Mouse (Mus musculus) E14TG2a.4 (cell line): ENCODE measurements around the gene Nts.
A peak's percentile ranks its signal among the peaks of the same experiment; 100 is the strongest.
"Not testable (repeated sequence)": the region's sequence is repeated elsewhere in the genome, so short reads cannot be mapped to it uniquely, and the experiment has no call there.

ENCODE experiments used
- H3K27me3 ChIP-seq: 2 replicates; pipeline ENCODE4 v1.6.1; 2014; ENCODE audit warnings: low read length, control low read depth; ENCODE audit not compliant: insufficient read depth
- H3K36me3 ChIP-seq: 2 replicates; pipeline ENCODE4 v1.6.1; 2014; ENCODE audit warnings: low read length, control low read depth; ENCODE audit not compliant: insufficient read depth
- H3K4me1 ChIP-seq: replicated peaks from 2 replicates; pipeline ENCODE4 v1.6.1; 2014; ENCODE audit warnings: low read depth, low read length, control low read depth
- H3K4me3 ChIP-seq: replicated peaks from 2 replicates; pipeline ENCODE4 v1.5.1; 2014; ENCODE audit warnings: mild to moderate bottlenecking, low read length
- H3K9me3 ChIP-seq: 2 replicates; pipeline ENCODE4 v1.6.1; 2014; ENCODE audit warnings: low read length, control low read depth
- CTCF ChIP-seq: conservative IDR thresholded peaks from 2 replicates; pipeline ENCODE4 v1.5.1; 2014; ENCODE audit warnings: low read length
- NANOG ChIP-seq: IDR thresholded peaks from 2 replicates; pipeline ENCODE4 v1.6.1; 2014; ENCODE audit warnings: borderline replicate concordance, low read length, mixed read lengths
- POU5F1 ChIP-seq: IDR thresholded peaks from 2 replicates; pipeline ENCODE4 v1.6.1; 2014; ENCODE audit warnings: low read length, borderline replicate concordance

Gene Nts

DNA sequence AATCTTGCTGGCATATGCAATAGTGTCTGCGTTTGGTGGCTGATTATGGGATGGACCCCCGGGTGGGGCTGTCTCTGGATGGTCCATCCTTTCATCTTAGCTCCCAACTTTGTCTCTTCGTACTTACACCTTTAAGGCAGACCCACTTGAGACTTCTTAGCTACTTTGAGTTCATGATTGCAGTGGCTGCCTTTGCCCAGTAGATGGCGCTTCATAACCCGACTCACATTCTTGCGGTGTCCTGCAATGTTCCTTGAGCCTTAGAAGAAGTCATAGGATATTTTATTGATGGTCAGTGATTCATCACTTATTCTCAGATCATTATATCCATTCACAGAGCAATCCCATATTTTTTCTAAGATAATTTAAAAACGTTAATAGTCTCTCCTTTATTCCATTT is 38.5 kb downstream of the Nts start:
- Histone ChIP-seq H3K9me3 (no peaks in the 10 kb centered on the region), H3K4me1 (no peaks in the 10 kb centered on the region), H3K27me3 (no peaks in the 10 kb centered on the region), H3K36me3 (no peaks in the 10 kb centered on the region), H3K4me3 (no peak overlapping the region)
- TF ChIP-seq NANOG = no peak
- TF ChIP-seq CTCF = peak; percentile 80

GRCm38 (mm10) chr10:102449449-102449848 is 40.8 kb downstream of the Nts start:
- Histone ChIP-seq H3K27me3 (no peaks in the 10 kb centered on the region), H3K4me3 (no peak overlapping the region), H3K36me3 (no peaks in the 10 kb centered on the region), H3K4me1 (no peaks in the 10 kb centered on the region), H3K9me3 (no peaks in the 10 kb centered on the region)
- TF ChIP-seq NANOG (no peak), CTCF (peak; percentile 69)

DNA sequence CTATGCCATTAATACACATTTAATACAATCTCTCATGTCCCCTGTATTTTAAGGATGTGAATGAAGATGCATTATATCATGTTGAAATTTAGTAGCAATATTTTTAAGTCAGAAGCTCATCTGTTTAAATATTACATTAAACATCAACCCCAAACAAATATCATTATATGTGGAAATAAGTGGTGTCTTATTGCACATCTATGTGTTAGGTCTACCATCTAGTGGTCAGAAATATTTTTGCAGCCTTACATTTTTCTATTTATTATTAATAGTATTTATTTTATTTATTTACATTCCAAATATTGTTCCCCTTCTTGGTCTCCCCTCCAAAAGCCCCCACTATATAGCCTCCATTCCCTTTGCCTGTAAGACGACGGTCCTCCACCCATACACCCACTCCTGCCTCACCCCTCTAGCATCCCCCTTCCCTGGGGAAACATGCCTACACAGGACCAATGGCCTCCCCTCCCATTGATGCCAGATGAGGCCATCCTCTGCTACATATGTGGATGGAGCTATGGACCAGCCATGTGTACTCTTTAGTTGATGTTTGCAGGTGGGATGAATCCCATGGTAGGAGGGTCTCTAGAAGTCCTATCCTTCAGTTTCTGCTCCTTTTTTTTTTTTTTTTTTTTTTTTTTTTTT is 45.3 kb downstream of the Nts start:
- Histone ChIP-seq H3K4me3 (no peak overlapping the region), H3K4me1 (no peaks in the 10 kb centered on the region), H3K9me3 (no peaks in the 10 kb centered on the region), H3K36me3 (no peaks in the 10 kb centered on the region), H3K27me3 (no peaks in the 10 kb centered on the region)
- peak; percentile 44 for TF ChIP-seq CTCF
- TF ChIP-seq POU5F1 = no peak

- H3K36me3 ChIP-seq, H3K9me3 ChIP-seq, H3K4me3 ChIP-seq, H3K4me1 ChIP-seq, H3K27me3 ChIP-seq: not testable (repeated sequence)
- TF ChIP-seq CTCF = peak; percentile 9
These were observed 54.8 kb downstream of the Nts start for GRCm38 (mm10) chr10:102435467-102435866.

DNA sequence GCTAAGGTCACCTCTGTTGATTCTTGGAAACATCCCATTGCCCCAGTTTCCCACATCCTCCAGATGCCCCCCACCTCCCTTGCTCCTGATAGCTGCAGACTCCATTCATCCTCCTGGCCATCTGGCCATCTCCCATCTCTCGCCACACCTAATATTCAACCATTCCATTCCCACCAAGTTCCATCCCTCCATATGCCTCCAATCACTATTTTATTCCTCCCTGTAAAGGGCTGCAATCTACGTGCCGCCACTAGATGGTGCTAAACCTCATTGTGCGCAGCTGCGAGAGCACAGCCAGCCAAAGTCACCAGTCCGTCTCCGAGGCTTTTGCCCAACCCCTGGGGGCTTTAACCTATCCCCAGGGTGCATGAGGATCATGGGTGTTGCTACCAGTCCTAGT is 55.2 kb downstream of the Nts start:
- not testable (repeated sequence) for H3K4me3 ChIP-seq, H3K36me3 ChIP-seq, H3K27me3 ChIP-seq, H3K9me3 ChIP-seq, H3K4me1 ChIP-seq
- peak; percentile 34; the same call in 1 of the 2 replicates for TF ChIP-seq CTCF
